Mouse (Mus musculus) spleen, postnatal 36 days (tissue): ENCODE results near the gene Slc7a3.
"Not testable (repeated sequence)": the region's sequence is repeated elsewhere in the genome, so short reads cannot be mapped to it uniquely, and the experiment has no call there.

Source experiments
- DNase-seq, 2 experiments: peaks; one replicate each; pipeline ENCODE4 v3.0.0; 2022; ENCODE audit warnings: low spot score in 2 of 2, mixed read lengths in 1 of 2

Slc7a3 gene

DNA sequence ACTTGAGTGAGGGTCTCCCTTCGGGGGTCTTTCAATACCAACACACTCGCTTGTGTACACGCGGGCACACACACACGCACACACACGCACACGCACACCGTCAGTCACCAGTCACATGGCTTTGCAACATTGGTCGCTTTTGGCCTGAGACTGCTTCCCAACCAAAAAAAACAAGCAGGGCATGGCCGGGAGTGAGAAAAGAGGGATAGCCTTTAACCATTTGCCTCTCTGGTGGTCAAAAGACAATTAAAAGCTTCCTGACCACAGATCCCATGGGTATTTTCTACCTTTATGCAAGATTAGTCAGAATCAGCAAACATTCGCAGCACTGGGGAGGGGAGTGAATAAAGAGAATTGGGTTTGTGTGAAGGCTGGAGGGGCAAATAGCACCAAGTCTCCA is at the start of gene Slc7a3:
Gene Slc7a3 (minus strand): TSS at position 101 of the 400 bp plus-strand sequence.
- no peak for DNase-seq

DNA sequence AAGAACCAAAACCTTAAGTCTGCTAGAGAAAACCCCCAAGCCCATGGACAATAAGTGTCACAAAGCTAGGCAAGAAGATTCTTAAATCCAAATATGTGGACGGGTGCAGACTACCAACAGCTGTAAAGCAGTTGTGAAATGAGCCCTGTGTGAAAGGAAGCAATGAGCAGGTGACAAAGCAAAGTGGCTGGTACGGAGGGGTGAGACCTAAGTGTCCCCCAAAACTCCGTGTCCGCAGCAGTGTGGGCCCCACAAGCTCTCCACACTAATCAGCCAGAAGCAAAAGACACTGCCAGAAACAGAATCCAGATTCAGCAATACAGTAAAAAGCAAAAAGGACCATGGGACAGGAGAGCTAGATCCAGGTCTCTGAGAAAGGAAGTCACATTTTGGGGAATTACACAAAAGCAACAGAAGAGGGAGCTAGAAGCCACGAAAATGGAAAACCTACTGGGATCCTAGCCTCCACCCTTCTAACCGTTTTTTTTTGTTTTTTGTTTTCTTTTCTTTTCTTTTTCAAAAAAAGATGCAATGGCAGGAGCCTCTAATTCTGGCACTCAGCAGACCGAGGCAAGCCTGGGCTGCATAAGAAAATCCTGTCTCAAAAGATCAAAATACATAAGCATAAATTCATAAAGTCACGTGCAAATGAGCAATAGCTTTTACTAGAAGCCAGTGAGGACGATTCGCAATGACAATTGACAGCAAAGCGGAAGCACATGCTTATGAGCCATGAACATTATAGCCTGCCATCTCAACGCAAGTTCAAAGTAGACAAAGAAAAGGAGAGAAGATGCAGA is 46.4 kb upstream of the Slc7a3 start:
- peak; percentile 4 to 35 for DNase-seq

DNA sequence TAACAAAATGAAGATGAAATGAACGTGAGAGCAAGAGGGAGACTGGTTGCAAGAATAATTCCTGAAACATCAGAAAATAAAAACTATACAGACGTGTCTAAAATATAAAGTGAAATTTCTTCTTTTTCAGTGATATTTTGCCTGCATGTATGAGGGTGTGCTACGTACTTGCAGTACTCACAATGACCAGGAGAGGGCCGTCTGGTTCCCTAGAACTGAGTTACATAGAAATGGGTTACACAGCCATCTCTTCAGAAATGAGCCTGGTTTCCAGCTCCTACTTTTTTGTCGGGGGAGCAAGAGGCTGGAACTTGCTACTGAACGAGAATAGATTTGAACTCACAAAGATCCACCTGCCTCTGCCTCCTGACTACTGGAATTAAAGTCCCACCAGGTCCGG is 45.2 kb upstream of the Slc7a3 start:
- peak; percentile 30 to 42 for DNase-seq

DNA sequence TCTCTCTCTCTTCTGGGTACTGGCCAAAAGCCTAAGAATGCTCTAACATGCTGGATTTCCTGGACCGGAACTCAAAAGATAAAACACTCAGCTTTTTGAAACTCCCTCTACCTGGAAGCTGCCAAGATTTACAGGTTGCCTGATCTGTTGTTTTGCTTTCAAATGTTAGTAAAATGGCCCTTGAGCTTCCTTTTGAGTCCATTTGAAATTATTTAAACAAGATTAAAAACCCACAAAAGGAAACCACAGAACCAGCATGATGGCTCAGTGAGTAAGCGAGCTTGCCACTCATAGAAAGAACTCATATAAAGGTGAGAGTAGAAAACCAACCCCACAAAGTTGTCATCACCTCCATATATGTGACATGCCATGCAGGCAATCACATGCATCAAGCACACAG is 42.7 kb upstream of the Slc7a3 start:
- DNase-seq = no peak

DNA sequence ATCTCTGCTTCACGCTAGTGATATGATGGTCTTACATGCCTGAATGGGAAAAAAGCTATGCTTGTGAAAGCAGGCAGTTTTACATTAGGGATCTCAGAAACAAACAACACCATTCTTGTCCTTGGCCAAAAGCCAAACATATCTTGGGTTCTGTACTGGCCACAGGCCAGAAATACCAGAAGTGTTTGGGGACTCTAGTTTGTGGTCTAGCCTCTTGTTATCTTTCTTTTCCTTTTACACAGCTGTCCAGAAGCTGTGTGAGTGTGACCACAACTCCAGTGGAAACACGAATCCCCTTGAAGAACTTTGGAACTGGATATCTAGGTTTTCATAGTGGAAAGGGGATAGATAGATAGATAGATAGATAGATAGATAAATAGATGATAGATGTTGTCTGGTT is 41.2 kb upstream of the Slc7a3 start:
- no peak for DNase-seq

DNA sequence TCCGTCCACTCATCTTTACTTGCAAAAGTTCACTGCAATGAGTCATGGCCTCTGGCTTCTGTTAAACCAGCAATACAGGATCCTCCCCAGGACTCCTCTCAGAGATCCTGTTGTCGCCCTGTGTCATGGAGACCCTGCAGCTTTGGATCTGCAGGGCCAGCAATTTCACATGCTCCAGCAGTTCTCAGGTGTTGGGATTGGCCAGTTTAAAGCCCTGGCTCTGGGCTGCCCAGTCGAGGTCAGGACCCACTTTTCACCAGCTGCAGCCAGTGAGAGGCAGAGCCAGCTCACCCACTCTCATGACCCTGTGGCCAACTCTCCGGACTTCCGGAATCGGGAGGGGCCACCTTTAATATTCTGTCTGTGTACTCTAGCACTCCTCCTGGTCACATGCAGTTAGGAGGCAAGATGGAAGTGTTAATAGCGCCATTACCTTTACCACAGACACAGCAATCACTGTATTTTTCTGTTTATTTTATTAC is 40.7 kb upstream of the Slc7a3 start:
- DNase-seq = no peak

DNA sequence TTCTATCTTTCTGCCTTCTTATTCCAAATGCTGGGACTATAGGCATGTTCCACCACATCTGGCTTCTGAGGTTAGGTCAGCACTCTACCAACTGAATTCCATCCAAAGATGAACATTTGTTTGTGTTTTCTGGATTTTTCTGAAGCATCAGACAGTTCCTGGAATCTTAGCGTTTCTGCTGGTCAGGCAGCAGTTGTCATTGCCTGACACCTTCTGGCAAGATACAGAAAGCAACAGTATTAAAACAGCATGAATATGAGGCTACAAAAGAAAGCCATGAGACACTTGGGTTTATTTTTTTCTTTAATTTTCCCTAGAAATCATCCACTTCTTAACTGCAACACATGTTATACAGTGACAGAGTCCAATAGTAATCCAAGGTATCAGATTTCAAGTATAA is 34.7 kb upstream of the Slc7a3 start:
- DNase-seq = no peak

DNA sequence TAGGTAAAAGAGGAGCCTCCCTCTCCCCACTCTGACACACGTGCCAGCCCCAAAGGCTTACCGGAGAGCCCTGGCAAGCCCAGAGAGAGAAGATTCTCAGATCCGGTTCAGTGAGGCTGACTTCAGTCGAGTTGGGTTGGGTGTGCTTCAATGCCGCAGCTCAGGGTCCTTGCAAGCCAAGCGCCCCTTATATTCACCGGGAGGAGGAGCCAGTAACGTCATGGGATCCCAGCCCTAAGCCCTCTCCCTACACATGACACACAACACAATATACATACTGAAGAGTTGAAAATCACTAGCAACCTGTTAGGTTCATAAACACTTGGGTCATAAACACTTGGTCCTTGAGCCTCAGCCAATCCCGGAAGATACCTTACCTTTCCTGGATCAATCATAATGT is 609 bp downstream of the Slc7a3 start:
- not testable (repeated sequence) for DNase-seq

DNA sequence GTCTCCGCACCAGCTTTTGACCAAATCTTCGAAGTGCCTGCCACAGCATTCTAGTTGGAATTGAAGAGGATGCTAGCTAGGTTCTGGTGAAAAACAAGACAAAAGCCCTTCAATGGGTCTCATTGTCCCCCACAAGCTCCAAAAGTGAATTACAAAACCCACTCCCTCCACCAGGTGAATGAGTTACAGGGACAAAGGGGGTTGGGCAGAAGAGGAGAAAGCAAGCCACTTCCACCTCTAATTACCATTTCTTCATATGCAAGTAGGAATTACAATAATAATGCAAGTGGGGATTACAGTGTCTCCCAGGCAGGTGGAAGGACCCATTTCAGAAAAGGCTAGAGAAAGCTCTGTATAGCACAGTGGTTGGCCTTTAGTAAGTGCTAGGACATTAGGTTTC is 1.6 kb downstream of the Slc7a3 start:
- DNase-seq = no peak

DNA sequence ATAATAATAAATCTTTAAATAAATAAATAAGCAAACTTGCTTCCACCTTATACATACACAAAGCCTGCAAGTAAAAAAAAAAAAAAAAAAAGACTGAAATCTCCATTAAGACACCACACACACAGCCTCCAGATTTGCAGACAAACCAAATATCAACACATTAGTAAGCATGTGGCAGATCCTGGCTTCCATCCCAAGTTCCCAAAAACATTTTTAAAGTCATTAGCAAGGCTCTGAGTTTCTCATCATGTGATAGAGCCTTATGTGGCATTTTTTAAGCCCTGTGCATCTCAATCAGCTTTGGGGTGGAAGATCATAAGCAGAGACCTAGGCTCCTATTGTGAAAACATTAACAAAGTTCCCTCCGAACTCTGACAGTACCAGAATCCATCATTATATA is 20.6 kb downstream of the Slc7a3 start:
- DNase-seq = no peak

DNA sequence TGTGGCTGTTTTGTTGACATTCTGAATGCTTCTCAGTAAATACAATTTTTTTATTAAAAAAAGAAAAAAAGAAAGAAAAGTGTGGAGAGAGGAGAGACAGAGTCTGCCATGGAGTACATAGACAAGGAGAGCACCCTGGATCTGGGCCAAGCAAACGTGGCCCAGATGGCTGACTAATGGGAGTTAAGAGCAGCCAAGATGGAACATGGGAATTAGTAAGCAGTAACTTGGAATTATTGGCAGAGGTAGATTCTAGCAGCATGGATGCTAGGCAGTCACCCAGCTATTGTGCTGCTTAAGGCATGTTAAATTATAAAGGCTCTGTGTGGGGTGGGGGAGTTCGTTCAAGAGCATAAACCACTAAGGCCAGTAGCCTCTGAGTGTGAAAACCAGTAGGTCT is 22.3 kb downstream of the Slc7a3 start:
- no peak for DNase-seq

DNA sequence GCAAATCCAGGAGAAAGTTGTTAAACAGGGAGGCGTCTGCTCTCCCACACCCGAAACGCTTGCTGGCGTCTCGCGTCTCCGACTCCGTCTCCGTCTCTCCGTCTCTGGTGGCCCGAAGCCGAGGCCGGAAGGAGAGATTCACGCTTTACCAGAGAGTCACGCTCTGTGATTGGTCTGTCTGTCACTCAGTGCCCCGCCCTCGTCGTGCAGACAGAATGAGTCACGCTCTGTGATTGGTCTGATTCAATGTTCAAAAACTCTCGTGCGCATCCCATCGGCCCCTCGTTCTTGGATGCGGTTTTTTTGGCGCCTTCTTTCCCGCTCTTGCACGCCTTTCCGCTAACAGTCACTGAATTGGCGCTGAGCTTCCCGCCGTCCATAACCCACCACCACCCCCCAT is 26.3 kb downstream of the Slc7a3 start, which contains the start of gene Tex11:
Gene Tex11 (minus strand): TSS at position 127 of the 400 bp plus-strand sequence.
- DNase-seq = no peak
